Mouse (Mus musculus) adrenal gland, adult 8-10 months (tissue): Measurements from ENCODE around the gene Epha3. TPM values are rescaled to one million over a fixed set of nuclear protein-coding genes. Genes with fewer than 3 reads are reported as not detected.
A peak's percentile ranks its signal among the peaks of the same experiment; 100 is the strongest.

Source experiments
- DNase-seq: peaks from one replicate; pipeline ENCODE4 v3.0.0; 2022
- total RNA-seq, 4 experiments: library from RNA; stranded (reverse); gene quantifications; 2 replicates each; pipeline ENCODE4 v1.2.4; 2022

Gene Epha3
- 1 to 10 TPM in 2 of 4 experiments, under 1 TPM in 2; 0.63 to 3.1 (median 1.00) TPM for total RNA-seq

DNA sequence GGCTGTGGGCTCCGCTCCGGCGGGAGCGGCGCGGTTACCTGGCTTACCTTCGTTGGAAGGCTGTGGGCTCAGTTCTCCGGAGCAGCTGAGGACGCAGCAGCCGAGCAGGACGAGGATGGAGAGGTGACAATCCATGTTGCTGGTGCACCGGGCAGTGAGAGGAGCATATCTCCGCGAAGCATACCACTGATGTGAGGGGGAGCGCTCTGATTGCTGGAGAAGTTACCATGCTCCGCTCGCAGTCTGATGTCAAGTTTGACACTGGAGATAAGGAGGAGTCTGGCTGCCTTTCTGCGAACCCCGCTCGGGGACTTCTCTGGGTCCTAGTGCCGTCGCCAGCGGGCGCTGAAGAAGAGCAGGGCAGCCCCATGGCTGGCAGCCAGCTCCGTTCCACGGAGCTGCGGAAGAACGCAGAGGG, at the start of gene Epha3:
Gene Epha3 (minus strand): TSS at position 263 of the 418 bp plus-strand sequence.
- peak; percentile 49 for DNase-seq

GRCm38 (mm10) chr16:63903425-63903824, 39.5 kb upstream of the Epha3 start:
- no peak for DNase-seq

GRCm38 (mm10) chr16:63881190-63881589, 17.2 kb upstream of the Epha3 start:
- DNase-seq, result no peak

DNA sequence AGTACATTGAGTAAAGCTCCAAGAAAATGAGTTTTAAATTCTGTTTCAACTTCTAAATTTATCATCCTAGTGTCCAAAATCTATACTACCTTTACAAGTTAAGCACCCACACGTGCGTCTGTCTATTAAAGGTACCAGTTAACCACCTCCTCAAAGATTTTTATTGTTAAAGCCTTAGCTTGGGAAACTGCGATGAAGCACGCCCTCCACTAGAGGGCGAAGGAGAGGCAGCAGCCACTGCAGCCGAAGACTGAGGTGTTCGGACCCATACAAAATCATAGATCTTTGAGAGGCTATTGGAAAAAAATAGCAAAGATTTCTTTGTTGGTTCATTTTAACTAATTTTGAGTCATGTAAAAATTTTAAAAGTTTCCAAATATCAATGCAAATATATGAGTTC, 8.3 kb upstream of the Epha3 start:
- DNase-seq, result no peak

- no peak for DNase-seq
Measured at GRCm38 (mm10) chr16:63864463-63864976, 545 bp upstream of the Epha3 start.

- DNase-seq, result no peak
Measured at GRCm38 (mm10) chr16:63863181-63863580, 794 bp downstream of the Epha3 start.

GRCm38 (mm10) chr16:63857561-63857960, 6.4 kb downstream of the Epha3 start:
- no peak for DNase-seq

DNA sequence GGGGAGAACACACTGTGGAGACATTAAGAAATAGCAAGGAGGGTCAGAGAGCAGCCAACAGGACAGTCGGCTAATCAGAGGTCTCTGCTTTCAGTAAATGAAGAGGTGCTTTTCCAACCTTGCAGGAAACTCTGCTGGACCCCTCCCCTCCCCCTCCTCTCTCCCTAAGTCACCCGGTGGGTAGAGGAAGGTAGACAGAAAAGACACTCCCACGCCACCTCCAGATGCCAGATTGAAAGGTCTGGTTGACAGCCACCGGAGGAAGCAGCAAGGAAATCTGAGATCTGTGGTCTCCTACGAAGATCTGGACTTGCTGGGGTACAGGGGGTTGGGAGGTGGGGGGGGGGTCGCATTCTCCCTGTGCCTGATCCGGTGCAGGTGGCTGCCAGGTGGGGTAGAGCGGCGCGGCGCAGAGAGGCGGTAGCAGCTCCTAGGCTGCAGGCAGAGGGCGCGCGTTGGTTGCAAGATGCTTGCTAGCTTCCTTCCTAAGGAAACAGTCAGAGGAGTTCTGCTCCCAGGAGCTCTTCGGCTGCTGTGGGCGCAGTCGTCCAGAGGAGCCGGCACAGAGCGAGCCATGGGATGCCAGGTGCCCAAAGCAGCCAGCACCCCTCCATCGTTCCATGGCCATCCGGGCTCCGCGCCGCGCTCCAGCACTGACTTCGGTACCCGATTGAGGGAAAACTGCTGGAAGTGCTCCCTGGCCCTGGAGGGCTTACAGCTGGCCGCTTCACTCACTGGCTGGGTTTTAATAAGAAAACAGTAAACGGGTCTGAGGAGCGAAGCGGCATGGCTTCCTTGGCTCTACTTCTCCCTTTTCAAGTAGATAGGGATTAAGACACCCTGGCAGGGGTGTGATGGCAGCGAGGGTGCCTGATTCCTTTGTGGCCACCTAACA, 7.1 kb downstream of the Epha3 start:
- DNase-seq, result no peak

DNA sequence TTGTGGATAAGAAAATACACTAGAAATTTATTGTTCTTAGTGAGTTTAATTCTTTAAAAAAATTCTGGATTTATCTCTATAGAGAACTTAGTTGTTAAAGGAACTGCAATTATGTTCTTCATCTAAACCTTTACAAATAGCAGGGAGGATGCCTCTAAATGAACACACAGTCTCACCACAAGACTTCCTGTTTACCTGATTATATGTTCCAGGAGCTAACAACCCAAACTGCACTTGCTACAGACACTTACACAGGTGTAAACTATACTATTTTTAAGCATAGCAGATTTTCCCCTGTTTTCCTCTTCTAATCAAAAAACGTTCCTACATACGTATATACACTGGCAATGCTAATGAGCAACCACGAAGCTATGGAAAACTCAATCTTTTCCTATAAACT, 13.7 kb downstream of the Epha3 start:
- no peak for DNase-seq

DNA sequence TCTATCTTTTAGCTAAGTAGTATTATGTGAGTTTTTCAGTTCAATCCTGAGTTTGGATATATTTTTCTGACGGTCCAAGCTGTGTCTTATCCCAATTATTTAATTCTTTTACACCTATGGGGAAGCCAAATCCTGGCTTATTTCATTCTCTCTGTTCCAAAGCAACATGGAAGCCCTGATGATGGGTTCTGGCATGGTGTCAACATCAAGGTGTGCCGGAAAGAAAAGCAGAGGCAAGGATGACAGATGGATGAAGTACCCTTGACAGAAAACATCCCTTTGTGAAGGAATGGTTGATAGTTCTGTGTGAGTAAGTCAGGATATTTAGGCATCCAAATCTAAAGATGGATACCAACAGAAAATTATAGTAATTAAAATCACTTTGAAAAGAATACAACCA, 21.1 kb downstream of the Epha3 start:
- DNase-seq, result no peak

DNA sequence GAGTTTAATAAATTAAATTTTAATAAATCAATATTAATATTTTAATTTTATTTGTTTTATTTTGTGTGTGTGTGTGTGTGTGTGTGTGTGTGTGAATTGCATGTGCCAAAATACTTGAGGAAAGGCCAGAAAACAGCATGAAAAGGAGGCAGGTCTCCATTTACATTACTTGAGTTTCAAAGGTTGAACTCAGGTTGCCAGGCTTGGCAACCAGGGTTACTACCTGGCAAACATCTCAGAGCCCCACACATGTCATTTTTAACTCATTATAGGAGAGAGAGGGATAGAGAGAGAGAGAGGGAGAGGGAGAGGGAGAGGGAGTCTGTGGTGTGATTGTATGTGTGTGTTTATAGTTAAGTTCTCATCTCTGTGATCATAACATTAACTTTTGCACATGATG, 26.5 kb downstream of the Epha3 start:
- DNase-seq, result no peak

GRCm38 (mm10) chr16:63821164-63821563, 42.8 kb downstream of the Epha3 start:
- no peak for DNase-seq

GRCm38 (mm10) chr16:63817606-63818005, 46.4 kb downstream of the Epha3 start:
- DNase-seq, result no peak

DNA sequence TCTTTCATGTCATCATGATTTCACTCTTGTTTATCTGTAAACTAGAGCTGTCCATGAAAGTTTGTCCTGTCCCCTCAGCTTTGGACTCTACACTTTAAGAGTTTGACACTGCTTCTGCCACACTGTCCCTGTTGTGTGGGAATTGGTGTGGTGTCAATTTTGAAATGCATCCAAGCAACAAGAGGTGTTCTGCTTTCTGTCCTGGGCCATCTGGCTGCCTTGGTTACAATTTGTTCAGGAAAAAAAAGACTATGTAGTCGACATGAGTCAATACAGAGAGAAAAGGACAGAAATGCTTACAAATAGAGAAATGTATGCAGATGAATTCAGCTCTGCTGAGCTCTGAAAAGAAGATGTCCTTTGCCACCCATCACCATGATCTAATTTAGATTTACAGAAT, 47.3 kb downstream of the Epha3 start:
- no peak for DNase-seq

DNA sequence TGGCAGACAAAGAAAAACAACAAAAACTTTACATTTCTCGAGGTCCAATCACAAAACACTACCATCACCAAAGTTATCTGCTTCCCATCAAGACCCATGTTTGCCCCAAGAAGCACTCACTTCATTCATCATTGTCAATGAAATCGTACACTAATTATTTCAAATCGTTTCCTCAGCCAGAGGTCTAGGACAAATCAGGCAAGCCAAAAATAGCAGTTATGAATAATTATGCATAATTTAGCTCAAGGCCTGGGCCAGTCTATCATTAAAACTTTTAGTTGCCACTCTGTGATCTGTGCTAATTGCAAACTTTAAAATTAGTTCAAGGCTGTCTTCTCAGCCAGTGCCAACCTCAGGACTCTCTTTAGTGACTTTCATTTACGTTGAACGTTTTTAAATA, 54.1 kb downstream of the Epha3 start:
- DNase-seq, result no peak

- no peak for DNase-seq
Measured at GRCm38 (mm10) chr16:63808991-63809390, 55.0 kb downstream of the Epha3 start.

GRCm38 (mm10) chr16:63806437-63807129, 57.4 kb downstream of the Epha3 start:
- no peak for DNase-seq

- no peak for DNase-seq
Measured at GRCm38 (mm10) chr16:63806025-63806424, 58.0 kb downstream of the Epha3 start.

- DNase-seq, result no peak
Measured at GRCm38 (mm10) chr16:63801436-63801835, 62.5 kb downstream of the Epha3 start.

GRCm38 (mm10) chr16:63798341-63798740, 65.6 kb downstream of the Epha3 start:
- DNase-seq, result no peak

DNA sequence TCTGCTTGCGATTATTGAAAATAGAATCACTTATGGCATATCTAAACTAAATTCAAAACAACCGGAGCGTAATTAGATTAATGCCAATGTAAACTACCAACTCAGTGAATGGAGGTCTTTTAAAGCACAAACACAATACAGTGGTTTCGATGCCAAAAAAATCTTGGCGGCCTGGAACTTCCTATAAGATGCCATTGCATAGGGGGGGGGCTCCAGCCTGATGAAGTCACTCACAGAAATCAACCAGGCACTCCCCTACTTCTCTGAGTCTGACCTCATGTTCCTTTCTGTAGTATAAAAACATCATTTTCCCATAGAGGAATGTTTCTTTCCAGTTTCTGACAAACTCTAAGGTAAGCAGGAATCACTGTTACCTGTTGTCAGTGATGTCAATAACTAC, 69.7 kb downstream of the Epha3 start:
- DNase-seq, result no peak

- DNase-seq, result no peak
Measured at GRCm38 (mm10) chr16:63793805-63794204, 70.2 kb downstream of the Epha3 start.

GRCm38 (mm10) chr16:63792084-63792483, 71.9 kb downstream of the Epha3 start:
- DNase-seq, result no peak

DNA sequence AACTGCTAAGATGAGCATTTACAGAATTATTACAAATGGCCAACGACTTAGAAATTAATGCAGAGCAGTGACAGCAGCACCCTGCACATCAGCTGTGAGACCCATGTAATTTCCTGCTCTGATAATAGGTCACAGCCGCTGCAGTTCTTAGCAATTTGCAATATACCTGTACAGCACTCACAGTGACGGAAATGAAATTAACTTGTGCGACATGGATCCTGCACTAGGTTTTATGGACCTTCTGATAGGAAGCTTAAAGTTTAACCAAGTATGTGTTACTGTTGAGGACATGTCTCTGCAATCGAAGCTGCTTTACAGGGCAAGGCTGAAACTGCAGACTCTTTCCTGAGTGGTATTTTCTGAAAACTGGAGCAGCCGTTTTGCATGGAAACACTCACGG, 80.4 kb downstream of the Epha3 start:
- DNase-seq, result no peak
